Mouse (Mus musculus): ENCODE results near the gene Myo1e. TPM values are rescaled to one million over a fixed set of nuclear protein-coding genes. Genes with fewer than 3 reads are reported as not detected.

Myo1e gene
- polyA plus RNA-seq, 3 experiments from 2014 or later = 25.0 to 41.4 (median 29.7) TPM

DNA sequence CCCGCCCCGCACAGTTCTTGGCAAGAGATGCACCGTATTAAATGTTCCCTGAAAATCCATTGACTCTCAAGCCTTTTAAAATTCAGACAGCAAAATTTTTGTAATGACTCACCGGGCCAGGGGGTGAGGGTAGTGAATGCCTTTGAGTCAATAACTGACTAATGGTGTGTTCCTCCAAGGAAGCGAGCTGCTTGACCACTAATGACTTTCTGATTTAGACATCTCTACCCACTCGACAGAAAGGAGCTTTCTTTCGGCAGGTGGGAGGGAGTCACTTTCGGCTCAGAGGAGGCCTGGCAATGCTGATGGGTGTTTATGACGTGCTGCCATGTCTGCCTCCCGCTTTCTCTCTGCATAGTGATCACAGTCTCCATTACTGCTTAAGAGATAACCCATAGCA, 83.6 kb downstream of the Myo1e start:
- no peak for ATAC-seq

DNA sequence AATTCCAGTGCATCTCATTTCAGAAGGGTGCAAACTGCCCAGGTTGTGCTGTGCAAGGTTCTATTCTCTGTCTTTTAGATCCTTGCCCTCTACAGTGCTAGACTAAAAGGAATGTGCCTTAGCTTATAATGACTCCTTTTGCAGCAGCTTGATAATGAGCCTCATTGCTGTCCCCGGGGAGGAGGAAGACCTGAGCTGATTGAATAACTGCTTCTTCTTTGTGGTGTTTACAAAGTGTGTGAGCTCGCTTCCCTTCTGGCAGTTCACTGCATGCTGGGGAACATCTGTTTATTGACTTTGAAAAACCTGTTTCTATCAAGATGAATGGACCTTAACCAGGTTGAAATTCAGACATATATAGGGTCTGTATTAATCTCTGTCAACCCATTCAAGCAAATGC, 89.8 kb downstream of the Myo1e start:
- no peak for ATAC-seq

DNA sequence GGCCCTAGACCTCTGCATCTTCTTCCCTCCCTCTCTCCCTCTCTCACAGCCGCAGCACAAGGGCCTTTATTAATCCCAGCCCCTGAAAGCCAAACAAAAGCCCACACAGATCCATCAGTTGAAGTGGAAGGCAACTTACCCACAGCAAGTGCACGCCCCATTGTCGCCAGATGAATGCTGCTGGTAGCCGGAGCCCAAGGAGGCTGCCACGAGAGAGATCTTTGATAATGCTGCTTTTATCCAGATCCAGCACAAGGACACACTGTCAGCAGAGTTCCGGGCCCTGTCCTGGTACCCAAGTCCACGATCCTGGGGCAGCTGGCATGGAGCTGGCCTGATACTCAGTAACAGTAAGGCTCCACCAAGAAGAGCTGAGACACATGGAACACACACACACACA, 91.1 kb downstream of the Myo1e start:
- ATAC-seq = no peak

DNA sequence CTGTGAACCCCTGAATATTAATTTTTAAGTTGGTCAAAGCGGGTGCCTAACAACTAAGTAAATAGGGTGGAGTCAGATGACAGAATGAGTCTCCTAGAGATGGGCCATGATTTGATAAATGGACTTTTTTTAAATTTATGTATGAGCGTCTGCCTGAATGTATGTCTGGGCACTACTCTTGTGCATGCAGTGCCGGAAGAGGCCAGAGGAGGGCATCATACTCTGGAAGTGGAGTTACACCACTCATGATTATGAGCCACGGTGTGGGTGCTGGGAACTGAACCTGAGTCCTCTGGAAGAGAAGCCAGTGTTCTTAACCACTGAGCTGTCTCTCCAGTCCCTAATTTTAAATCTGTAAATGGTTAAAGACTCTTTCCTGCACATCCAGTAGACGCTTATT, 93.6 kb downstream of the Myo1e start:
- no peak for ATAC-seq

DNA sequence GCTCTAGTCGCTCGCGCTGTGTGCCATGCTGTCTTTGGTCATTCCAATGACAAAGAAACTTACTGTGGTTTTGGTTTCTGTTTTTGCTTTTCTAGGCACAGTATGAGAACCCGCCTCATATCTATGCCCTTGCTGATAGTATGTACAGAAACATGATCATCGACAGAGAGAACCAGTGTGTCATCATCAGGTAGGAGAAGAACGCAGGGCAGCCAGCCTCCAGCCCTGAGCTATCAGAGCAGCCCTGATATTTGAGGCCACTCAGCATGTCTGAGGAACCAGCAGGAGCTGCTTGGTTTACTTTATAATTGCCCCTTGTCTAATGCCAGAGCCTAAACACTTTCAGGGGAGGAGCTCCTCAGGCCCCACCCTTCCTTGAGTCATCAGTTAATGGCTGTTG, 94.4 kb downstream of the Myo1e start:
- ATAC-seq = no peak

DNA sequence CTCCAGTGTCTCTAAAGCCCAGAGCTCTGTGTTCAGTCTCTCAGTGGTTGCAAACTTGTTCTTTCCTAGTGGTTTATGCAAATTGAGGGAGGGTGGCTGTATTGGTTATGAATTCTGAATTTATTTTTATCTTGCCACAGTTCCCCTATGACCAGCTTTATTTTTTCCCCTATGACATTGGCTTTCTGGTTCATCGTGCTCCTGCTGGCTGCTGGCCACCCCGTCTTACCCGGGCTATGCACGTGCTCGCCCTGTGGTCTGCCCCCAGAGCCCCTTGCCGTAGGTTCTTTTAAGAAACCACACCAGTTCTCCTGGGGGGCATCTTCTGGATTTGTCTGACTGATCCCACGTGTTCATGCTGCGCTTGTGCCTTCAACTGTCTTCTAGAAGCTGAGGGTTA, 97.8 kb downstream of the Myo1e start:
- no peak for ATAC-seq

DNA sequence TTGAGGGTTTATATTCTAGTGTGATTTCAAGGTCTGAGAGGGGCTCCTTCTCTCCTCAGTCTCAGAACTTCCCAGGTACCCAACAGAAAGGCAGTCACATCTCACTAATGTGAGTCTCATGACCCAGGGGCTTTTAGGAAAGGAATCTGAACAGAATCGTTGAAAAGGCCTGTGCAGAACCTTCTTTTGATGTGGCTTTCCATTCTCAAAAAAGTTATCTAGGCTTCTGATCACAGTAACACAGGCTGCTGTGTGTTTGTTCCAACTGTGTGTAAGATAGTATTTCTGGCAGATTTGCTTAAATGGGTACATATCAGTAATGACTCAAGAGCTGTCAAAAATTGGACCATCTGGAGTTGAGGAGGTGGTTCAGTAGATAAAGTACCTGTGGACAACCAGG, 102.9 kb downstream of the Myo1e start:
- peak; percentile 87 for ATAC-seq

DNA sequence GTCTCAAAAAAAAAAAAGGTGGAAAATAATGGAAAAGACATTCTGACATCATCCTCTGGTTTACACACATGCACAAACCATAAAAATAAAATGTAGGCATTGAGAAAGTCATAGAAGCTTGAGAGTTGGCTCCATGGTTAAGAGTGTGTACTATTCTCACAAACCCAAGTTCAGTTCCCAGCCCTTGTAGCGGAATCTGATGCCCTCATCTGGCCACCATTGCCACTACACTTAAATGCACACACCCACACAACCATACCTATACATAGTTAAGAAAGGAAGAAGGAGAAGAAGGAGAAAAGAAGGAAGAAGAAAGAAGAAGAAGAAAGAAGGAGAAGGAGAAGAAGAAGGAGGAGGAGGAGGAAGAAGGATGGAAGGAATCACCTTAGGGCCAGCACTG, 106.9 kb downstream of the Myo1e start:
- no peak for ATAC-seq

DNA sequence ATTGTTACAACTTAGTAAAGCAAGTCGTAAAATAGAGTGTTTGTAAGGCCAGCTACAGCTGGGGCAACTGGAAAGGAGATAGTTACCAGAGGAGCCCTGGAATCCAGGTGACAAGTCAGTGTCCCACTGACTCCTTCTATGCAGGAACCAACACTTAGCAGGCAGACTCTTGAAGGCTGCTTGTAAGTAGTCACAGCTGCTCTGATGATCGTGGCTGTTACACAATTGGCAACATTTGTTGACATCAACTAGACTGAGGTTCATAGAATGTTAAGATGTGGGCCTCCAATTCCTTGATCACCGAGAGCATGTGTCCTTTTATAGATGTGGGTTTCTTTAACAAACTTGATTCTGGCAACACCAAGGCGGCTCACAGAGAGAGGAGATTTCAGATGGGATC, 108.0 kb downstream of the Myo1e start:
- ATAC-seq = no peak

DNA sequence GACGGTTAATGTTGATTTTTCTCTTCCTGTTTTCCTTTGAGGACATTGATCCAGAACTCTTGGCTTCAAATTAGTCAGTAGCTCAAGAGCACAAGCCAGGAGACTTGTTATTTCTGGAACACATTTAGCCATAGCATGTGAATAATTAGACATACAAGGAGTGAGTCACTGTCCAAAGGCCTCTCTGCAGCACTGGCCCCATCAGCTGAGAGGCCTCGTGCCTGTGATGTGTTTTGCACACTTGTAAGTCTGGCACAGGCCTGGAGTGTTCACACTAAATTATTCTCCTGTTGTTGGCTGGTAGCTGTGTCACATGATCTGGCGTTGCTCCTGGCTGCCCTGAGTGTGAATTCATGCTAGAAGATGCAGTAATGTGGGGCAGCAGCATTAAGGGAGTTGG, 111.5 kb downstream of the Myo1e start:
- ATAC-seq = no peak

DNA sequence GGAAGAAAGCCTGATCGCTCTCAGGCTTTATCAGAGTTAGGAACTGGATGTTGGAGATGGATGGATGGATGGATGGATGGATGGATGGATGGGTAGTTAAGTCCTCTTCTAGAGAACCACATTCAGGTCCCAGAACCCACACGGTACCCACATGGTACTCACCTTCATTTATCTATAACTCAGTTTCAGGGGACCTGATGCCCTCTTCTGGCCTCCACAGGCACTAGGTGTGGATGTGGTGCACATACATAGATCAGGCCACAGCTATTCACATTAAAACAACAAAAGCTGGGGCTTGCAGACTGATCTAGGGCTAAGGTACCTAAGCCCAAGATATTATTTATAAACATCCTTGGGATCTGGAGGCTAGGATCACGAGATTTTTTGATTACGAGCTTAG, 117.2 kb downstream of the Myo1e start:
- no peak for ATAC-seq

DNA sequence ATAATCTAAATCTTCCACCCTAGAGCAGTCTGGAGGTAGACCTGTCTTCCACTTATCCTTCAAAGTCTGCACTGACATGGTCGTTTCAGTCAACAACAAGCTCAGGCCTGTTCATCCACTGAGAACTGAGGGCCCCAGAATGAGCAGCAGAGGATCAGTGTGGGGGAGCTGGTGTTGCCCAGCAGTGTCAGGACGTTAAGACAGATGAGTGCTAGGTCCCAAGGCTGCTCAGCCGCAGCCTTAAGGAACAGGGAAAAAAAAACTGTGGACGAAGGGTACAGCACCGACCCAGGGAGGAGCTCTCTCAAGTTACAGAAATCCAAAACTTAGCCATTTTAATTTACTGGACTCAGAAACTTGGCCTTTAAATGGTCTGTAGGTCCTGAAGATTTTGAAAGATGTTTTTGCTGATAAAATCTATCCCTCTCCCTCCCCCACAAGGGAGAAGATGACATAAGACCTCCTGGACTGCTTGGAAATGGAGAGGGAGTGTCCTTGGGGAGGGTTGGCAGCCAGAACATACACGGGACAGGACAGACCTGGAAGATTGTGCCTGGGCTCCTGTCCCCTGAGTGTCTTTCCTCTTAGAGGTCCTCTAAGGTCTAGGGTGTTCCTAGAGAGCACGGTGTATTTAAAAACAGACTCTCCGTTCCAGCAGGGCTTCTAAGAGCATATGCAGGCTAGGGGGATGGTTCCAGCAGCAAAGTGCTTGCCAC, 118.9 kb downstream of the Myo1e start:
- ATAC-seq = no peak

DNA sequence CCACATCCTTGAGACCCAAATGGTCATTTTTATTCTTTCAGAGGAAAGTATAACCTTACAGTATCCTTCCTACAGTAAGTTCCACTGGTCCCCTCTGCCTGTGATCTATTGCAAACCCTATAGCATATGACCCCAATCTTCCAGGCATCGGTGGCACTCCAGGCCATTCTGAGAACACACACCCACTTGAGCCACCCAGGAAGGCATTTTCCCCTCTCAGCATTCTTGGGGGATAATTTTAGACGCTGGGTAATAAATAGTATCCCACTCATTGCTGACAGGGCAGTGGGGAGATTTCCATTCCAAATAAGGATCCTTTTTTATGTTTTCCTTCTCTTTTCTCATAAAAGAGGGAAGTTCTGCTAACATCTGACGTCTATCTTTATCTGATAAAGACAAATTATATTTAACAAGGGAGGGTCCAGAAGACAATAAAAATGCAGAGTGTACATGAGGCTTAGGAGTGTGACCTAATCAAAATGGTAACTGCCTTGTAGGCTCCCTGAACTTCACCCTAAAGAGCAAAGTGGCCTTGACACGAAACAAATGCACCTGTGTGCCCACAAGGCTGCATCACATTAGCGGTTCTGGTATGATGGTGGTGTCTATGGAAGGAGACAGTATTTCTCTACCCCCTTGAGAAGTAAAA, 121.2 kb downstream of the Myo1e start:
- ATAC-seq = no peak

DNA sequence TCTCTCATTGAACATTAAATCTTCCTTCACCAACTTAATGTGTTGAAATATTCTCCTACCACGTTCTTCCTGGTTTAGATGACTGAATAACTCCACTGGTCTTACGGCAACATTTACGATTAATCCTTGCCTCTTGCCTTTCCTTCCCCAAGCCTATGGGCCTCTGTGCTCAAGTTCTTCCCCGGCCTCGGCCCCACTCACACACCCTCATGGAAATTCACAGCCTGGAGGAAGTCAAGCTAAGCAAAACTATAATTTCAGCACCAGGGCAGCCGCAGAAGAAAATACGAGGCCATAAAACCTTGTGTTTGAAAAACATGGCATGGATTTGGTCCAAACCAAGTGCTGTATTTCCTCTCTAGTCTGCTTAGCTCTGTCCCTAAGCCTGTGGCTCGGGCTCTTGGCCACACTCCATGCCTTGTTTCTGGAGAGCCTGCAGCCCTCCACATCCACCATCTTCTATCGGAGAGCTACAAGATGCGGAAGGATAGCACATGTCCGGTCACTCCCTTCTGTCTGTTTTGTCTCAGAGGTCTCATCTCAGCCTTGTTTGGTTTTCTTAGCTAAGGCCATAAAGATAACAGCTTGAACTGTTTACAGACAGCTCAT, 124.7 kb downstream of the Myo1e start:
- no peak for ATAC-seq

DNA sequence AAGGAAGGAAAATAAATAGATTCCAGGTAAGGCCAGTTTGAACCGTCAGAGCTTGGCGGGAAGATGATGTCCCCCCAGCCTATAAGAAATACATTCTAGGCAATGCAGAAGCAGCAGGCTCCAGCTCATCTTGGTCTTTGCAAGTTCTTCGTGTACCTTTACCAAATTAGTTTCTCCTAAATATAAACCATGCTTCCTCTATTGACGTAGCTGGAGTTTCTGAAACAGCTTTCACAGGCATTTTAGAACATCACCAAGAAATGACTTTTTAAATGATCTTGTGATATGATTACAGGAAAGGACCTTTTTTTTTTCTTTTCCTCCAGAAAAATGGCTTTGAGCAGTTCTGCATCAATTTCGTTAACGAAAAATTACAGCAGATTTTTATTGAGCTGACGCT, 131.2 kb downstream of the Myo1e start:
- ATAC-seq = no peak

DNA sequence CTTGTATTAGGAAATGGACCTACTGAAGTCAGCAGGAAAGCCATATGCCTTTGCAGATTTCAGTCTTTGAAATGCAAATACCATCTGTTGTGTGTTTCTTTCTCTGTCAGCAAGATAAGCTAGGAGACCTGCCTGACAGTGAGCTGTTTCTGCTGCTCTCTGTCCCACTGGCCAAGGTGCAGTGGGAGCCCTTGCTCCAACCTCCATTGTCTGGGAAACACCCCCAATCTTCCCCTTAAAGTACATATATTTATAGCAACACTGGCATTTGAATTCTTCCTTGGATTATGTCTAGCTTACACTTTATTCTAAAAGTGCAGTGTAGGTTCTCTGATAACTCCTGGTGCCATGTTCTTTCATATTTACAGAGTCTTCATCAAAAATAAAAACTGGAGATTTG, 131.7 kb downstream of the Myo1e start:
- ATAC-seq = no peak

DNA sequence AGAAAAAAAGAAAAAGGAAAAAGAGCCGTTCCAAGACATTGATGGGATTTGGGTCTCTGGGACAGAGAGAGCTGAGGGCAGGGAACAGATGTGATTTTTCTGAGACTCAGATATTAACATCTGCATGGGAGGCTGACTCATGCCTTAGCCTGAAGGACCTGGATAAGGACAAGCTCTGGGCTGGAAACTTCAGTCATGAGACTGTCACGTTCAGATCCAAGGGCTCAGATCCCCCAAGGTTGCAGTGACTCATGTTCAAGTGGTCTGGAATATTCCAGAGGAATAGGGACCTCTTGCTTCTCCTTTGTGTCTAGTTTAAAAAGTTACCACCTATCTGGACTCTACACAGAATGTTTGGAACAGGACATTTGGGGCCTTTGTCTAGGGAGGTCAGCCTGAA, 142.1 kb downstream of the Myo1e start:
- ATAC-seq = no peak

DNA sequence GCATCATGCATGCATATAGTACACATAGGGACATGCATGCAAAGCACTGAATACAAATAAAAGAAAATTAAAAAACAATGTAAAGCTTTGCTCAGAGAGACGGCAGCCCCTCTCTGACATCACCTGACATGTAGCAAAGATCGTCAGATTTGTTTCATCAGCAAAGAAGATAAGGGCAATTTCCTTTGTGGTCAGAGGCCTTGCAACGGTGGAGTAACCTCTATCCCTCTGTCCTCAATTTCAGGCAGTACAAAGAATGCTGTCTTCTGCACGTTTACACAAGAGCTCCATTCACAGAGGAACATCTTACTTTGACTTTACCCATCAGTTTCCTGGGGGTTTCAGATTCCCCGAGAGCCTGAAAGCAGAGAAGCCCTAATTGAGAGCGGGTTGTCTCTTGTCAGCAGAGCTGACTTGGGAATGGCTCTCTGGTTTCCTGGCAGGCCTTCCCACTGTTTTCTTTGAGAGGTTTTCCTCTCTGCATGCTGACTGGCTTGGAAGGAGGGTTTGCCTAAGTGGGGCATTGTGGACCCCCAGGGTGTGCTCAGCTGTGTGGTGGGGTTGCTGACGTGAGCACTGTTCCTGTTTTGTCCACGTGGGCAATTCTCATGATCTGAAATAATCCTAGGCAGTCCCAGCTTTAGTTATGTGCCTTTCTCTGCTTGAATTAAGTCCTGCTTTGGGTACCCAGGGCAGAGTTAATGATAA, 144.6 kb downstream of the Myo1e start:
- ATAC-seq = no peak

DNA sequence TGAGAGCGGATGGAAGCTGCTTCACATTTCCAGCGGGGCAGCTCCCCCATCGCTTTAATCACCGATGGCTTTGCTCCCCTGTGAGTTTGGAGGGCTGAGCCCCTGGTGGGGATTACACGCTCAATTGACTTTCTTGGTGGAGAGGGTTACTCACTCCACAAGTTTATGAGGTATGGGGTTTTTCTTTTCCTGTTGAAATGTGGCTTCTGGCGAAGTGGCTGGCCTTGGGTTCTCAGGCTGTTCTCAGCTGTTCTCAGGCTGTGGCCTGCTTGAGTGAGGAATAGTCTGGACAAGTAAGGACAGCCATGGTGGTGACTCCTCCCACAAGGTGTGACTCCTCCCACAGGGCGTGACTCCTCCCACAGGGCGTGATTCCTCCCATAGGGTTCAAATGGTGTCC, 149.1 kb downstream of the Myo1e start:
- ATAC-seq = no peak

DNA sequence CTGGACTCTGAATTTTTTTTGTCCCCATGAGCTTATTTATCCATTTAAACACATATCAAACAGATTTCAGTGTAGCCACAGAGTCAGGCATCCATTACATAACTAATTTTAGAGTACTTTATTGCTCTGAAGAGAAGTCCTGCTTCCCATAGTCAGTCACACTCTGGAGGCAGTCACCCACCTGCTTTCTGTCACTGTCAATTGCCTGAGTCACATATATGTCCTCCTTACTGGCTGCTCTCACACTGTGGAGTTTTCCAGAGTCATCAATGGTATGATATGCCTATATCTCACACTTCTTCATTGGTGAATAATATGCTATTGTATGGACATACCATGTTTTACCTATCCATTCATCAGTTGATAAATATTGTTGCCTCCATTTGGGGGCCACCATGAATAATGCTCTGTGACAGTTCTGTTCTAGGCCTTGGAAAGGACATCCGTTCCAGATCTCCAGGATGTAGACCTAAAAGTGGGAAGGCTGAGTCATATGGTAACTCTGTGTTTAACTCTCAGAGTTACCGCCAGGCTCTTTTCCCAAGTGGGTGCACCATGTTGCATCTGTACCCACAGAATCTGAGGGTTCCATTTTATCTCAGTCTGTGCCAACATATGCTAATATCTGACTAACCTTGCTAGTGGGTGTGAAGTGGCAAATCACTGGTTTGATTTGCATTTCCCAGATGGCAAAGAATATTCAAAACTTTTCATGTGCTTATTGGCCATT, 152.4 kb downstream of the Myo1e start:
- ATAC-seq = no peak

DNA sequence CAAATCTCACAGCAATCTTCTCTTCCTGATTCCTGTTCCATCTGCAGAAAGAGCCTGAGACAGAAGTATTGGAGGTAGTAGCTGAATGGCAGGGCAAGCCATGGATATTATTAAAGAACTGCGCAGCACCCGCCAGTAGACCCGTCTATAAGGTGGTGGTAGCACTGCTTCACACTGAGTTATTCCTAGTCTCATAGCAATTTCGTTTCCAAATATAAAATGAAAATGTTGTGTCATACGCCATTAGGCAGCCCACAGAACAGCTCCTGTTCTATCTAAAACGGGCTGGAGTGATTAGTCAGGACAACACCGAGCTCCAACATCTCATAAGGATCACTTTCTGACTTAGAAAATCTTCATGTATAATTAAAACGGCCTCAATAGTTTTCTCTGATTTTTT, 157.6 kb downstream of the Myo1e start:
- ATAC-seq = no peak

DNA sequence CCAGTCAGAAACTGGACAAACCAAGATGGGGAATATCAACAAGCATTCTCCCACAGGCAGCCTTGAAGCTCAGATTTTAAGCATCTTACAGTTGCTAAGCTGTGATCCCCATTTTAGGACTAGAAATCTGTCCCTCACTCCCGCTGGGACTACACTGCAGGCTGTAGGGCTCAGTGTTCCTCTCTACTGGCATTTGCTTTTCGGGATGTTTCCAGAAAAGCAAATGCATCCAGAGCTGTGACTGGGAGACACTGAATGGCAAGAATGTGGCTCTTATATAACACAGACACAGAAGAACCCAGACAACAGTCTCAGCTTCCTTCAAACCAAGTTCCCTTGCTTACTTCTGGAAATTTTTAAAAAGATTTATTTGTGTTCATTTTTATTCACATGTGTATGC, 158.8 kb downstream of the Myo1e start:
- ATAC-seq = no peak

DNA sequence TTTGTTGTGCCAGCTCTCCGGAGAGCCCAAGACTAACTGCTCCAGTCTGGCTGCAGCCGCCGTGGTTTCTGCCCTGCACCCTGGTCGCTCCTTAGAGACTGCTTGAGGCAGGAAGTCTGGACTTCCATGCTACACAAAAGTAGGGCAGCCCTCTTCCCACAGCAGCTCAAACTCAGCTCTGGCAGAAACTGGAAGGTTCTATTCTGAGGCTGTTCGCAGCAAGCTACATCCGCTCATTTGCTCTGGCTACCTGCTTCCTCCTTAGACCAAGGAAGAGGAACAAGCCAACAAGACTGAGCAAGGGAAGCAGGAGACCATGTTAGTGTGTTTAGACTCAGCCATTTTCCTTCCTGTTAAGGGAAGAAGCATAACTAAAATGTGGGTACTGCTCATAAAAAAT, 159.7 kb downstream of the Myo1e start:
- ATAC-seq = no peak

All from inflammation-experienced regulatory T-cells, adult 6 months (primary cell).